Mouse (Mus musculus) gastrocnemius, postnatal 25 days (tissue): ENCODE data around the gene Rhbdd1. TPM values are rescaled to one million over a fixed set of nuclear protein-coding genes. Genes with fewer than 3 reads are reported as not detected.

ENCODE experiments used
- DNase-seq: peaks from one replicate; pipeline ENCODE4 v3.0.0; 2022
- long read RNA-seq, 2 experiments: library from polyadenylated mRNA; stranded (forward); transcript quantifications; one replicate each; pipeline ENCODE4 v2.0.0; 2021
- total RNA-seq, 2 experiments: library from RNA; stranded (reverse); gene quantifications; 1 replicate in 1 of 2; 2 replicates in 1 of 2; pipeline ENCODE4 v1.2.3; 2021

Gene Rhbdd1
- total RNA-seq = 1 to 10 TPM; 6.5 to 7.7 TPM
- long read RNA-seq, experiment 1, partial matches to known transcripts = 0 of 1 reads
- long read RNA-seq, experiment 1, other reads (novel, unspliced or antisense) = 1 of 1 reads
- long read RNA-seq, experiment 2, partial matches to known transcripts = 0 of 3 reads
- long read RNA-seq, experiment 2, other reads (novel, unspliced or antisense) = 2 of 3 reads

GRCm38 (mm10) chr1:82316111-82316745 lies at the start of gene Rhbdd1:
Gene Rhbdd1, plus strand, starts transcription at chr1:82316452.
- peak; percentile 94 for DNase-seq

DNA sequence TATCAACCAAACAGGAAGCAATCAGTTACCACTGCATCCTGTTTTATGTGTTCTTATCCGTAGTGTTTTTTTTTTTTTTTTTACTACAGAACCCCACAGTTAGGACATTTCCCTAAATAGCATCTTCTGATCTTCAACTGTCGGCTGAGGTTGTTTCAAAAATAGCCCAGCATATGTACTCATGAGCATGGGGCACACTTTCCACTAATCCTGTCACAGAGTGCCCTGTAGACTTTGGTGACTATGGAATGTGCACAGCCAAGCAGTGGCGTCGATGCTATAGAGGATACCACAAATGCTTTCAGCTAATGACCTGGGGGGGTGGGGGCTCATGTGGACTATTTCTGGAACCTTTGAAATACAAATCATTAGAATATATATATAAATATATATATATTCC lies 48.7 kb upstream of the Rhbdd1 start:
- no peak for DNase-seq

DNA sequence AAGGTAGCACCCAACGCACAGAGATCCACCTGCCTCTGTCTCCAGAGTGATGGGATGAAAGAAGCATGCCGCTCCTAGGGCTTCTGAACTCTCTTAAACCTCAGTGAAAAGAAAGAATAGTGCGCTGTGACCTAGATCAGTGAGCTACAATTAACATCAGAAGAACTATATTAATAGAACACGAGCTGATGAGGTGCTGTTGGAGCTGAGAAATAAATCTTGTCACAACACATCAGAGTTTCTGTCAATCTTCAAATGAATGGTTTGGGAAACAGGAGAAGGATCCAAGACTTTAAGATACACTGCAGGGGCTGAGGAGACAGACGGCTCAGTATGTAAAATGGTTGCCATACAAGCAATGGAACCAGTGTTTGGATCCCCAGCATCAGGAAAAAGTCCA lies 44.0 kb upstream of the Rhbdd1 start:
- no peak for DNase-seq

- no peak for DNase-seq
Measured at GRCm38 (mm10) chr1:82273529-82273928, 42.7 kb upstream of the Rhbdd1 start.

DNA sequence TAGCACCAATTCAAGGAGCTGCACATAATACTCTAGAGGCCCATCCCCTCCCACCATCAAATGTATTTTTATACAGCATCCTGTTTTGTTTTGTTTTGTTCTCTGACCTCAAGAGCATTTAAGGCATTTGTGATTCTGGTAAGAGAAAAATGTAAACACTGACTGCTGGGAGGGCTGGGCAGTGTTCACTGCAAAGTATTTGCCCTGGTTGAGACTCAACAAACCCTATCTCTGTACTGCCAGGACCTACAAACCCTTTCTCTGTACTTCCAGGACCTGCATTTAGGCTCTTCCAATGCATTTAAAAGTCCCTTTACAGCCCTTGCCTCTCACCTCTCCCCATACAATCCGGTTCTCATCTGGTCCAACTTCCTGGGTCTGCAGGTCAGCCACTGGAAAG lies 41.9 kb upstream of the Rhbdd1 start:
- no peak for DNase-seq

DNA sequence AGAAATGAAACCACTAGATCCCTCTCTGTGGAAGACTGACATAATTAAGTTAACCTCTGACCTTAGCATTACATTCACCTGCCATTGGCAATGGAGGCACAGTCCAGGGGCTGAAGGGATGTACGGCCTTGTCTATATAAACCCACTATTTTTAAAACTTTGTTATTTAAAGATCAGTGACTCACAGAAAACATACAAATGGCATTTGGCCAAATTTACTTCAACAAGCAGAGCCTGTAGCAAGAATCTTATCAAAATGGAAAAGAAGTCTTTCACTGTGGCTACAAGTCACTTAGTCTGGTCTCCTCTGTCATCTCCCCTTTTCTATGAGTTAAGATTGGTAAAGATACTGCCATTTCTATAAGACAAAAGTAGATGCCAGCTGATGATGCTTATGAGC lies 36.5 kb upstream of the Rhbdd1 start:
- DNase-seq = no peak

- no peak for DNase-seq
Measured at GRCm38 (mm10) chr1:82281823-82282222, 34.4 kb upstream of the Rhbdd1 start.

DNA sequence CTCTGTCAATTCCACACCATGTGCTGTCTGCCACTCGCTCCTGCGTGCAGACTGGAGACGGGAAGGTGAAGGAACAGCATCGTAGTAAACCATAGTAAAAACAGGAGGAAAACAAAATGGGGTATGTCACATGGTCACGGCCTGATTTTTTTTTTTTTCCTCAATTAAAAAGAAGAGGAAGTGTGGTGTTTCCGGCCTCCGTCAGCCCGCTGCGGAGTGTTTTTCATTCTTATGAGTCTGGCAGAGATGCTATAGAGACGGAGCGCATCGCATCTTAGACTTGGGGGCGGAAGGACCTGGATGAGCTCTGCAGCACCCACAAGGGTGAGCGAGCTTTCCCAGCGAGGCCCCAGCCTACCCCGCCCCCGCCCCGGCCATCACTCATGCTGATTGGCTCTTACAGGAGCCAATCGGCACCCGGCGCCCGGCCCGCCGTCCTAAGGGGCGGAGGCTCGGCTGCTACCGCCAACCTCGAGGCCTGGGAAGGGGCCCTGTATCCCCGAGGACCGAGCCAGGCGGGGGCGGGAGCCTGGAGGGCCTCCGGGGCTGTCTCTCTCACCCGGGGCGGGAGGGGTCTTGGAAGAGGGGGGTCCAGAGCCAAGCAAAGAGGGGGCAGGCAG lies 33.1 kb upstream of the Rhbdd1 start:
- DNase-seq = peak; percentile 93

DNA sequence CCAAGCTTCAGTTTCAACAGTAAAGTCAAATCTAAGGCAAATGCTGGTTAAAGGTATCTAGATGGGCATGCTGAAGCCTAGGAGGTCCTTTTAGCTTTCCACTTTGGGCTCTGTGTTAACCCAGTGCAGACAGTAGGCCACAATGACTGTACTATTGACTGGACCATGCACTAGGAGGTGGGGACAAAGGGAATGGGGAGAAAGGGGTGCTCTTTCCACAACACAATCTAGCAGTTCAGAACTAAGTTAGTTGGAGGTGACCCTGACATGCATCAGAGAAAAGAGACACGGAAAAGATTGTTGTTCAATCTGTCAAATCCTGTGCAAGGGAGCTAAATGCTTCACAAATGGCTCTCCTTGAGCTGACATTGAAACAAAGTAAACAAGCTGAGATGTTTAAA lies 32.4 kb upstream of the Rhbdd1 start:
- DNase-seq = no peak

DNA sequence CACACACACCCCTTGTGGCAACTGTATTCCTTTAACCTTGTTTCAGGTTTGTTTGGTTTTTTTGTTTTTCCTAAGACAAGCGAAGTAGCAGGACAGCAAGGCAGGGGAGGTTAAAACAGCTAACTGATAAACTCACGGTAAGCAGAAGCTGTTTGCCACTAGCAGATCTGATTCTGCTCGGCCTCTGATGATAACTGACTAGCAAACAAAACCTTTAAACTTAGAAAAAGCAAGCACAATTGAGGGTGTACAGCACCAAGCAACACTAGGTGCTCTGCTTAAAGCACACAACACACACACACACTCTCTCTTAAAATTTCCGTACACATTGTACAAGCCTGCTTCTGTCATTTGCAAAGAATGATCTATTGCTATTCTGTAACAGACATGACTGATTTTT lies 31.8 kb upstream of the Rhbdd1 start:
- no peak for DNase-seq

- no peak for DNase-seq
Measured at GRCm38 (mm10) chr1:82285461-82286189, 30.6 kb upstream of the Rhbdd1 start.

DNA sequence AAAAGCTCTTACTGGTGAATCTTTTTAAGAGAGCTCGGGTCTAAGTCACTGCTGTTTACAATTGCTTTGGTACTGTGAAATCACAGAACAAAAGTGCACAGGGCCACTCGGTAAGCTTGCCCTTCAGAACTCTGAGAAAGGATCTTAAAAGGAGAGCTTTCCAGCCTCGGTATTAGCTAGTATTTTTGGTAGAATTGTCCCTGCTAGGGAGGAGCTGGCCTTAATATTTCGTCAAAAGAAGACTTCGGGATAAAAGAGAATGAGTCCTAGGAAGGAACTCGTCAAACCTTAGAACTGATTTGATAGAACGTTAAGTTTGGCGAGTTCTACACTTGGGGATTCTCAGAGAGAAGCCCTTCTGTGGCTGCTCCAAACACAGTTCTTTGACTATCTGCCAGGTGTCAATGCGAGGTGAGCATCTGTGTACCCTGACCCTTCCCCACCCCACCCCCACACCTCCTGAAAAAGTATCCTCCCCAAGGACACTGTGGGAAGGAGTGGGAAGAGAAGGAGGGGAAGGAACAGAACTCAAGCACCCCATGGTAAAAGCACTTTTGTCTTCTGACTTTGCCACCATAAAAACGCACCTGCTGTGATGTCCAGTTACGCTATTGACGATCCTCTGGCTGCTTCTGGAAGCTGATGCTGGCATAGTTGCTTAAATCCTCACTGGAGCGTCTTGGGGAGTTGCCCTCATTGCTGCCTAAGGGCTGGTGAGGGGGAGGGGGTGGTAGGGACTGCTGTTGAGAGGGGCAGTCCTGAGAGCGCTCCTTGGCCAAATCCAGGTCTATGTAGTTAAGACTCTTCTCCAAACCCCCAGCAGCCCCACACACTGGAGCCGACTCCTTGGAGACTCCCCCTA lies 29.8 kb upstream of the Rhbdd1 start:
- DNase-seq = peak; percentile 29

GRCm38 (mm10) chr1:82287052-82287775 lies 29.0 kb upstream of the Rhbdd1 start:
- peak; percentile 16 for DNase-seq

DNA sequence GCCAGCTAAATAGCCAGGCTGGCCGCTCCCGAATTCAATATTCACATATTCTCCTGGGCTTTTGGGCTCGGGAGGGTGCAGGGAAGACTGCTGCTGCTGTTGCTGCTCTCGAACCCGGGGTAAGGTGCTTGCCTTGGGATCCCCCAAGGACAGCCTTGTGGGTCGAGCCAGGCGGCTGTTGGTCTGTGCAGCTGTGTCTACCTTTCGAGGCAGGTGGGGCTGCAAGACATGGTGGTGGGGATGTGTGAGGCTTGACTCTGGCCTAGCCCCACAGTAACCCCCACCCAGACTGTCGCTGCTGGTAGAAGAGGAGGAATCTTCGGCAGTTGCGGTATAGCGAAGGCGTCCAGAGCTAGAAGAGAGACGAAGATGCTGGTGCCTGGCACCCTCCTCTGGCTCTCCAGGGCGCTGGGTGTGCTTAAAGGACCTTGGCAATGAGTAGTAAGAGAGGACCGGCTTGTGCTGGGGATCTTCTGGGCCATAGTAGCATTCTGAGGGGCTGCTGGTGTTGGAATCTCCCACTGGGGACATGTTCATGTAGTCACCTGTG lies 28.4 kb upstream of the Rhbdd1 start:
- DNase-seq = peak; percentile 28

DNA sequence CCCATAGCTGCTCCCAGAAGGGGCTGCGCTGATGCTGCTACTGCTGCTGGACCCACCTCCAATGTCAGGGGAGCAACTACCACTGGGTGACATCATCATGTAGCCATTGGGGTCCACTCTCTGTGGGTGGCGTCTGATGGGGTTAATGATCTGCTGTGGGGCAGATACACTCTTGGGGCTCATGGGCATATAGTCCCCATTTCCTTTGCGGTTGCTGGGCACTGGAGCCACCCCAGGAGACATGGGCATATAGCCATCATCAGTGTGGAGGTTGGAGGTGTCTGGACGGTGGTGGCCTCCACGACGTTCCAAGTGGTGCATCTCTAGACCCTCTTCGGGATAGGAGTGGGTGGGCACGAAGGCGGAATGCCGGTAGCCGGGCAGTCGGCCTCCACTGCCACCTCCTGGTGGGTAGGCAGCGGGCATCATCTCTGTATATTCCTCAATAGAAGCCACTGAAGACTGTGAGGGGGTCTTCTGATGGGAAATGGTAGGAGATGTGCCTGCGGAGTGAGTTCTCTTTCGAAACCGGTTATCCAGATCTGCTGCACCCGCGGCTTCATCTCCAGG lies 27.7 kb upstream of the Rhbdd1 start:
- peak; percentile 22 for DNase-seq

DNA sequence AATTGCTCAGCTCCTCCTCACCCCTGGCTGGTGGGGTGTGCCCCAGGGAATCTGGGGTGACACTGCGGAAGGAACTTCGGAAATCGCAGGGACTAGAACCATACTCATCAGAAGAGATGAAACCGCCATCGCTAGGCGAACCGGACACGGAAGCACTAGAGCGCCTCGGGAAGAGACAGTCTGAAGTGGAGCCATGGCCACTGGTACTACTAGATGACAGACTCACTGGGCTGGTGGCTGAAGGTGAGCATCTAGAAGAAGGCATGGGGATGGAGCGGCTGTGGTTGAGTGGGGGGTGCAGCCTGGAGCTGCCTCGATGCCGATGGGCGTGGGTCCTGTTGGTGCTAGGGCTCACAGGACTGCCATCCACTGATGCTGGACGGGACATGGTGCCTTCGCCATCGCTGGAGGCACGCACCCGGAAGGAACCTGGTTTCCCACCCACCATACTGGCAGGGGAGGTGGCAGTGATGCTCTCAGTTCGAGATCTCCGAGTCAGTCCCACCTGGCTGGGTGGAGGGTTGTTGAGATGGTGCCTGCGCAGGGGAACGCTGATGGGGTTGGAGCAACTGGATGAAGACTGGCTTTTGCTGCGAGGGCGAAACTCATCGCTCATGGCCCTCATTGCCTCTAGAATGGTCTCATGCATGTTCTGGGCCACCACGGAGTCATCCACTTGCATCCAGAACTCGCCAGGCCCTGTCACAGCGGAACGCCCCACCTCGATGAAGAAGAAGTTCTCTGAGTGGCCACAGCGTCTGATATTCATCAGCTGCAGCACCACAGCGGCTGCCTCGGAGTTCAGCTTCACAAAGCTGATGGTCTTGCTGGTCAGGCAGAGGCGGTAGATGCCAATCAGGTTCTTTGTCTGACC lies 26.9 kb upstream of the Rhbdd1 start:
- peak; percentile 11 for DNase-seq

DNA sequence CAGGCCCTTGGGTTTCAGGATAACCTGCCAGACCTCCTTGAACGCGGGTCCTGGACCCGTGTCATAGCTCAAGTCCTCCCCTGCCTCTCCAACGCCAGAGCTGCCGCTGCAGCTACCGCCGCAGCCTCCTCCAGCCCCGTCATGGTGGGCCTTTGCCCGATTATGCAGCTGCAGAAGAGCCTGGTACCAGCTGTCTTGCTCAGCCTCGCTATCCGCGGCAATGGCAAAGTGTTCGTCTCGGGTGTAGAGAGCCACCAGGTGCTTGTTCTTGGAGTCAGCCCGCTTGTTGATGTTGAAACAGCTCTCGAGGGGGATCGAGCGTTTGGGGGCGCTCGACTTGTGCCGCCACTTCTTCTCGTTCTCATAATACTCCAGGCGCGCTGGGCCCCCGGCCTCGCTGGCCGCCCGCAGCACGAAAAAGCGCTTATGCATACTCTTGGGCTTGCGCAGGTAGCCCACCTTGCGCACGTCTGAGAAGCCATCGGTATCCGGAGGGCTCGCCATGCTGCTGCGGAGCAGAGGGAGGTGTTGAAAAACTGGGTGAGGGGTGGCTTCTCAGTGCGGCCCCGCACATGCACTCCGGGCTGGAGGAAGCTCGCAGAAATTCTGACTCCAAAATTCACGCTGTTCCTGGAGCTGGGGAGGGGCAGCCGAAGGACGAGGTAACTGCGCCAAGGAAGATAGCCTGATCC lies 26.1 kb upstream of the Rhbdd1 start:
- peak; percentile 26 for DNase-seq

DNA sequence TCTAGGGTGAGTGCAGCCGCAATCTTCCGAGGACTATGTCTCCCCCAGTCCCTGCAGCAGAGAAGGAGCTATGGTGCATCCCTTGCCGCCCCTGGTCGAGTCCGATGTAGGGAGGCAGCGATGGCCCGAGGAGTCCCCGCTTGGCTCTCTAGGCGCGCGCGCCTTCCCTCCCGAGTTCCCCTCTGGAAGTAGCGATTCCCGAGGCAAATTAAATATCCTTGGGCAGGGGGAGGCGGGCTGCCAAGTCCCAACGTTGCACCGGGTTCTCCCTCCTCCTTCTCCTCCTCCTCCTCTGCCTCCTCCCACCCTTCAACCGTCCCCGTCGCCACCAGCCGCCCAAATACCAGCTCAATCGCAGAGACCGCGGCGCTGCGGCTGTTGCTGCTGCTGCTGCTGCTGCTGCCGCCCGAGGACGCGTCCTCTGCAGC lies 25.5 kb upstream of the Rhbdd1 start:
- DNase-seq = no peak
